Mouse (Mus musculus): ENCODE data around the gene Apold1.
A peak's percentile ranks its signal among the peaks of the same experiment; 100 is the strongest.

Gene Apold1

DNA sequence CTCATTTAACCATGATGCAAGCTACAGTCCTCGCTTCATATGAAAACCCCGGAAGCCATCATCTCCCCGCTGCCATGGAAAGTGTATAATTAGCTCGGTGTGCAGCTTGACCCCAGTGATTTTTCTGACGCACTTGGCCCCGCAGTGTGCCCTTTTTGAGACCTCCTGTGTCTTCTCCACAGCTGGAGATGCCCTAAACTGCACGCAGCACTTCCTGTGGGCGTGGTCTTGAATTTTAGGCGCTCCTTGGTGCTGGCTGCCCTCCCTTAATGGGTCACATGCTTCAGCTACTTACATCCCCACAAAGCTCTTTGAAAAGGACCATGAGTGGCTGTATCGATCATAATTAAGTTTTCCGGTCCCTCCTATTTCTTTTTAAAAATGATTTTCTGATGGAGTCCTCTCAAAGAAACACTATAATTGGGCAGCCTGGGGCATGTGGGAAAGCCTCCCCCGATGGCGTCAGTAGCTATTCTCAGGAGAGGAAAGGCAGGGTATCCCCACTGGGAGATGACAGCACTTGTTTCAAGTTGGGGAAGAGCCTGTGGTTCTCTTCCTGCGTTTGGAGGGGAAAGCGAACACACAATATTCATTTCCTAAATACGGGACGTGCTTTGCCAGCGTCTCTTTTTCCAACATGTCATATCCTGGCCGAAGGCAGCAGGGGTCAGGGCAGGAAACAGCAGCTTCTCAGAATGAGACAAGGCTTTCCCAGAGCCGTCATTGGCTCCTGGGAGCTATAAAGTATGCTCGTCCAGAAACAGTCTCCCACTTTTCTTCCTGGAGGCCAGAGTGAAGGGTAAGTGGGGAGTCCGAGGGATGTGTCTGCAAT, at the start of gene Apold1:
Gene Apold1, plus strand, starts transcription at position 488 of the 832 bp plus-strand sequence.
- DNase-seq (ENCODE audit: low read depth), result no peak

DNA sequence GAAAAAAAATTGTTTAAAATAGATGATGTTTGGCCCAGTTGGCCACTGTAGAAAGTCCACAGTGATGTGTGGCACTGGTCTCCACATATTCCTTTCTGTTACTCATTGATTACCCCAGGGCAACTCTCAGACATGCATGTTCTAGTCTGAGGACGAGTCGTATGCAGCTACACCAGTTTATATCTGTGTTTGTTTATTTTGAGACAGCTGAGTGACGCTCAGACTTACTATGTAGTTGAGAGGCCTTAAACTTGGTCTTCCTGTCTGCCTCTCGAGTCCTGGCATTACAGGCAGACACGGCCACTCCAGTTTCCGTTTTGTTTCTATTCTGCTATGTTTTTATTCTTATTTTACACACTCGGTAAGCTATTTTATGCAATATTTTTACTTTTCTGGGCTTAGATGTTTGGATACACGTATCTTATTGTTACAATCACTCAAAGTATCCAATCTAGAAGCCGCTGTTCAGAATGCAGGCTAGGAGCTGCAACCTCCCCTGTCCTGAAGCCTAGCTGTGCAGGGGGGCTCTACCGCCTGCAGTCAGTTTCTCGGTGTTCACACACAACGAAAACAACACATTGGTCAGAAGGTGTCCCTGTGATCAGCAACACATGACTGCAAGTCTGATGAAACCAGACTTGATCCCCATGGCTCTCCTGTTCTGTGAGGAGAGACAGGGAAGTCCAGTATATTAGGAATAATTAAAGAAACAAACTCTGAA, 48.9 kb upstream of the Apold1 start:
- DNase-seq (ENCODE audit: low read depth), result peak; percentile 51

- no peak for DNase-seq (ENCODE audit: low read depth)
Measured at GRCm38 (mm10) chr6:134933207-134933558, 48.3 kb upstream of the Apold1 start.

- DNase-seq (ENCODE audit: low read depth), result no peak
Measured at GRCm38 (mm10) chr6:134934305-134934704, 47.2 kb upstream of the Apold1 start.

GRCm38 (mm10) chr6:134939781-134940180, 41.7 kb upstream of the Apold1 start:
- DNase-seq (ENCODE audit: low read depth), result peak; percentile 71

DNA sequence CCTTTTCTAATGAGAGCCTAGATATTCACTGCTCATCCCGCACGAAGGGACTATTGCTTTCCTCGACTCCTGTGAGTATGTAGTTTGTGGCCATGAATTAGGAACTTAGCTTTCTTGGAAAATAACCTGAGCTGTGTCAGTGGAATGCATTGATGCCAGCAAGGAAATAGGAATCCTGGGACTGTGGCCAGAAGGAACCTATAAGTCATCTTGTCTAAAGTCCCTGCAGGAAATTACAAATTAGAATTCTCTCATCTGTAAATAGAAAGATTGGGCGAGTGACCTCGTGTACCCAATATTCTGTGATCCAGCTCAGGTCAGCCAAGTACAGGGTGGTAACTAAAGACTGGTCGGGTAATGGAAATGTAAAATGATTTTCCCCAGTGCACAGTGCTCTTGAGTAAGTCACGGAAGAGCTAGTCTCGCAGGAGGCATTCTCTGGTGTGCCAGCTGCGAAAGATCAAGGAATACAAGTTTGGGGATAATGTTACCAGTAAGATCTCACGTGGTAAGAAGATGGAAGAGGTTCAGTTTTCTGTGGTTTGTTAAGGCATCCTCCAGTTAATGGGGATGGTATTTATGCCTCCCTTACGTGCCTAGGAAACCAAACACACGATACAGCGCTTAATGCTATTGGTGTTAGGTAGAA, 37.6 kb upstream of the Apold1 start:
- DNase-seq (ENCODE audit: low read depth), result peak; percentile 82

- peak; percentile 73 for DNase-seq (ENCODE audit: low read depth)
Measured at GRCm38 (mm10) chr6:134946054-134946453, 35.5 kb upstream of the Apold1 start.

- no peak for DNase-seq (ENCODE audit: low read depth)
Measured at GRCm38 (mm10) chr6:134946858-134947257, 34.7 kb upstream of the Apold1 start.

GRCm38 (mm10) chr6:134947311-134948087, 34.0 kb upstream of the Apold1 start:
- peak; percentile 92 for DNase-seq (ENCODE audit: low read depth)

DNA sequence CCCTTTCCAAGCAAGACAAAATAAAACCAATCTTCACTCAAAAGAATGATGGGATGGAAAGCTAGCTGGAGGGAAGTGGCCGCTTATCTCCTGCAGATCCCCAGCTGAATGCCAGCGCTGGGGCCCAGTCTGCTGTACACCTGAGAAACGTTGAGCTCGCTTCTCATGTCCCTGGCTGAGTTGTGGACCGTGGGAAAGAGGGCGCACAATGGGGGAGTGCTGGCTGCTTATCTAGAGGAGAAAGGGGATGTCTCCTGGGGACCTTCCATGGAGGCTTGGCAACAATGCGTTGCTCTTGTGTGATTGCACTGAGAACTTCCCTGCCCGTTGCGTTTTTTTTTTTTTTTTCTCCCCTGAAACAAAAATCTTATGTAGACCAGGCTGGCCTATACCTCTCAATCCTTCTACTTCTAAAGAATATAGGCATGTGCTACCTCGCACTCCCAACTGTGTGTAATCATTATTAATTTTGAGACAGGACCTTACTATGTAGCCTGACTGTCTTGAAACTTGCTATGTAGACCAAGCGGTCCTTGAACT, 32.9 kb upstream of the Apold1 start:
- no peak for DNase-seq (ENCODE audit: low read depth)

DNA sequence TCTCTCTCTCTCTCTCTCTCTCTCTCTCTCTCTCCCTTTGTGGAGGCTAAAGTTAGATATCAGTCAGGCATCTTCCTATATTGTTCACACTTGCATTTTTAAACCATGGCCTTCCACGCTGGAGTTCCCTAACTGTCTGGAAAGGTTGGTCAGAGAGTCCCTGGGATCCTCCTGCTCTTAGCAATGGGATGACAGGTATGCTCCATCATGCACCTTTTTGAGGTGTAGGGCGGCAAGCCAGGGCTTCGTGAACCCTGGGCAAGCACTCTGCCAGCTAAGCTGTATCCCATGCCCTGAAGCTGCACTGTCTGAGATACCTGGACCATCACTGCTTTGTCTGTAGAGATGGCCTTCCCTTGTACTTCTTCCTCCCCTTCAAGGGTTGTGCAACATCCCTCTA, 32.3 kb upstream of the Apold1 start:
- no peak for DNase-seq (ENCODE audit: low read depth)

- DNase-seq (ENCODE audit: low read depth), result no peak
Measured at GRCm38 (mm10) chr6:134951364-134951763, 30.2 kb upstream of the Apold1 start.

DNA sequence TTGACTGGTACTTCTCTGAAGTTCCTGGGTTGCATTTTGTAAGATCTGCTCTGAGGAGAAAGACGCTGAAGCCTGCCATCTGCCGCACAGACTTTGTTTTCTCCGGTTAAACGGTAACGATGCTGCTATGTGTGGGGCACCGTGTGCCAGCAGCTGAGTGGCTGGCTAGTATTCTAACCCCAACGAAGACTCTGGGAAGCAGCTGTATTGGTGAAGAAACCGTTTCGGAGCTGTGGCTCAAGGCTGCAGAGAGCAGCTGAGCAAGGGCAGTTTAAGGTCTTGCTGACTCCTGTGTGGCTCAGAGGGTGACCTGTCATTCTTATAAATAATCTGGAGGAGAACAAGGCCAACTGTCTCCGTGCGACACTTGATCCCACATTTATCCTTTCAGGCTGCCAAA, 27.5 kb upstream of the Apold1 start:
- DNase-seq (ENCODE audit: low read depth), result no peak

- peak; percentile 24 for DNase-seq (ENCODE audit: low read depth)
Measured at GRCm38 (mm10) chr6:134956388-134956787, 25.1 kb upstream of the Apold1 start.

DNA sequence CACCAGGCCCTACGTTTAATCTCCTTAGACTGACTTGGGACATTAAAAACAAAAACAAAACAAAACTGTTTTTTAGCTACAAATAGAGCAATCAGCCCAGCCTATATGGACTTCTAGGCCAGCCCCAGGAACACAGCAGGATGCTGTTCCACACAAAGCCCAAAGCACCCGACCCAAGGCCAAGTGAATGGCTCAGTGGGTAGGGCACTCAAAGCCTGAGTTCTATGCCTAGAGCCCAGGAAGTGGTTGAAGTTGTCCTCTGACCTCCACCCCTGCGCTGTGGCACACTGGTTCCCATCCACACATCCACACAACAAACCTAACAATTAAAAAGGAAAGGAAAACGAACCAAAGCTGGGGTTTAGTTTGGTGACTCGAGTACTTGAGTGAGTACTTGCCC, 20.2 kb upstream of the Apold1 start:
- DNase-seq (ENCODE audit: low read depth), result no peak

- no peak for DNase-seq (ENCODE audit: low read depth)
Measured at GRCm38 (mm10) chr6:134961858-134962517, 19.5 kb upstream of the Apold1 start.

- no peak for DNase-seq (ENCODE audit: low read depth)
Measured at GRCm38 (mm10) chr6:134962518-134962893, 19.0 kb upstream of the Apold1 start.

GRCm38 (mm10) chr6:134963910-134964309, 17.6 kb upstream of the Apold1 start:
- no peak for DNase-seq (ENCODE audit: low read depth)

DNA sequence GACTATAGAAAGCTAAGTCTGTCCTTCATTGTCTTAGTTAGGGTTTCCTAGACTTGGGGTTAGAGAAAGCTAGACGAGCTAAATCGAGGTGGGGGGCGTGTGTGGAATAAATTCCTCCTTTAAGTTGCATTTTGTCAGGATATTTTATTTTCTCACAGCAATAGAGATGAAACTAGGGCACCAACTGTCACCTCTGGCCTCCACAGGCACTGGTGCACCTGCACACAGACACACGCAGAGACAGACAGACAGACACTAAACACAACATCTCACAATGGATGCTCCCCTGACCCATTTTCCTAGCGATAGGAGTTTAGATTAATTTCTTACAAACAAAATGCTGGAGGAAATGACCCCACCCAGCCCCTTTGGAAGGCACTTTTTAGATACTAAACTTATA, 14.8 kb upstream of the Apold1 start:
- DNase-seq (ENCODE audit: low read depth), result no peak

DNA sequence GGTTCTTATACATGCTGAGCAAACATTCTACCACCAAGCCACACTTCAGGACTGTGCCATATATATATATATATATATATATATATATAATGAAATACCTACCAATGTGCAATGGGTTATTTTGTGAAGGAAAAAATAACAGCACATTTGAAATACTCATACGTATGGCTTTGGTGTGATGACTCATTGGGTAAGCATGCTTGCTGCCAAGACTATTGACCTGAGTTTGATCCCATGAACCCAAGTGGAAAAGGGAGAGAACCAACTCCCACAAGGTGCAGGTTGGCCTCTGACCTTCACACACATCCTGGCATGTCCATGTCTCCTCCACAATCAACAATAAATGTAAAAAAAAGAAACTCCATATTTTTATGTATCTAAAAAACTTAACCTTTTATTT, 13.2 kb upstream of the Apold1 start:
- peak; percentile 55 for DNase-seq (ENCODE audit: low read depth)

DNA sequence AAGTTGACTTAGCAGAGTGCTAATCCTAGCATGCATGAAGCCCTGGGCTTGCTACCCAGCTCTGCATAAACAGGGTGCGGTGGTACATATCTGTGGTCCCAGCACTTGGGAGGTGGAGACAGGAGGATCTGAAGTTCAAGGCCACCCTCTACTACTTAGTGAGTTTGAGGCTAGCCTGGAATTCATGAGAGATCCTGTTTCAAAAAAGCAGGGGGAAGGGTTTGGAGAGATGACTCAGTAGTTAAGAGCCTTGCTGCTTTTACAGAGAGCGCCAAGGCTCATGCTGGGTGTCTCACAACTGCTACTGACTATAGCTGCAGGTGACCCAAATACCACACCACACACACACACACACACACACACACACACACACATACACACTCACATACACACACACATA, 12.0 kb upstream of the Apold1 start:
- DNase-seq (ENCODE audit: low read depth), result peak; percentile 48

All from NIH3T3 (cell line).